Mouse (Mus musculus): Measurements from ENCODE around the gene Stk38l.
"Not testable (repeated sequence)": the region's sequence is repeated elsewhere in the genome, so short reads cannot be mapped to it uniquely, and the experiment has no call there.

The Stk38l gene

DNA sequence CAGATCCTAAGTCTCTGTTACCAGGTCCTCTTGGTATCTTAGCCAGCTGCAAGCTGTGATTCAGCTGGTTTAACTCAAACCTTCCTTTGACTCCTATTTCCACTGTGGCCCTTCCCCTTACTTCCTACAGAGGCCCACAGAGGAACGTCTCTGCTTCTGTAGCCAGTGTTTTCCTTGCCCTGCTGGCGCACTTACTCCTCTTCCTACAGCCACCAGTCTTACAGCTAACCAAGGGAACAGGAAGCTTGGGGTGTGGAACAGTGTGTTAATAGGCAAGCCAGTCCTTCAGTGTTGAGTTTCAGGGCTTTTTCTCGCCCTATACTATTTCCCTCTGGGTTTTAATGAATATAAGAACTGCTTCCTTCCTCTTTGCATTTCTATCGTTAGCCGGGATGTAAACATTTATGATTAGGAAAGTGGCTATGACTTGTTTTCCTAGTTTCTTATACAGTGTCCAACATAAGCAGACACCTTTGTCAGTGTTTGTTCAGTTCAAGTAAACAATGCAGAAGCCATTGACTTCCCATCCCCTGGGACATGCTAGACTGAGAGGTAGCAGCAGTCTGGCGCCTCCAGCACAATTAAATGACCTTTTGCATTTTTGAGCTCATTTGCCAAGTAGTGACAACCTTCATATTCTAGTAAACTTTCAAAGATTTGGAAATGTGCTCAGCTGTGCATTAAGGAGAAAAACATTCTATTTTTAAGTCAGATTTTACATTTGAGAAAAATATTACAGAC is 45.4 kb downstream of the Stk38l start:
- no peak for DNase-seq (ENCODE audit: low spot score in 2 of 2)

GRCm38 (mm10) chr6:146770808-146771207 is 46.0 kb downstream of the Stk38l start:
- no peak for DNase-seq (ENCODE audit: low spot score in 2 of 2)

- not testable (repeated sequence) for DNase-seq (ENCODE audit: low spot score in 2 of 2)
Observed at GRCm38 (mm10) chr6:146775864-146776263, 51.1 kb downstream of the Stk38l start.

- no peak for DNase-seq (ENCODE audit: low spot score in 2 of 2)
Observed at GRCm38 (mm10) chr6:146776610-146777389, 52.0 kb downstream of the Stk38l start.

GRCm38 (mm10) chr6:146778055-146778454 is 53.3 kb downstream of the Stk38l start:
- no peak for DNase-seq (ENCODE audit: low spot score in 2 of 2)

DNA sequence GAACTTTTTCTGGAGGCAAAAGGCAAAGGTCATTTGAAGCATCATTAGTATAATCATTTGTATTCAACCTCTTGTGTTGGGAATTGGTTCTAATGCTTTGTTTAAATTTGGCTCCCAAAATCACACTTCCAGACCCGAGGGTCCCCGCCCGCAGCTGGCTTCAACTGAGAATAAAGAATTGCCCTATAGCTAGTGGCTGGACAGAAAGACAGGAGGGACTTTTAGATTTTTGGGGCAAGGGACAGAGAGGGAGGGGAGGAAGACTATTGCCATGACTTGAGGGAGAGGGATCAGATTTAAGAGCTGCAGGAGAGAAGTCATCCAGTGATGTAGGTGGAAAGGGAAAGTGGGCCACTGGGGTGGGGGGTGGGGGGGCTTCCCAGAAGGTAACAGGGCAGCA is 56.8 kb downstream of the Stk38l start:
- DNase-seq (ENCODE audit: low spot score in 2 of 2) = no peak

DNA sequence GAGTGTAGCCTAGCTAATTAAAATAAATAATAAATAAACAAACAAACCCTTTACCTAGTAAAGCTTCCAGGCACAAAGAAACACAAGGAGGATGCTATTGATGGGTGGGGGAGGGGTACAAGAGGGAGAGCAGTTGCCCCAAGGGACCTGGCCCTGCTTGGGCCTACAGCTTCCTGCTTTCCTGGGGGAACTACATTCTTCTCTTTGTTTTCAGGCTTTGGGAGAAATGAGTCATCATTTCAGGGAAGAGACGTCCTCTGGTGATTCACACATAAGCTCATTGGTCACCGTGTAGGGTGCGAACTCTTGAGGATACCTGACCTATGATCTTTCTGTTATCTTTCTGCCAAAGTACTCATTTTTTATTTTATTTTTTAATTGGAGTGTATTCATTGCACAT is 68.7 kb downstream of the Stk38l start:
- DNase-seq (ENCODE audit: low spot score in 2 of 2) = no peak

- no peak for DNase-seq (ENCODE audit: low spot score in 2 of 2)
Observed at GRCm38 (mm10) chr6:146795166-146795923, 70.5 kb downstream of the Stk38l start.

GRCm38 (mm10) chr6:146795924-146796545 is 71.2 kb downstream of the Stk38l start, which contains the start of gene Arntl2:
Gene Arntl2, plus strand, starts transcription at chr6:146796055.
- DNase-seq (ENCODE audit: low spot score in 2 of 2) = peak; percentile 23 to 65

GRCm38 (mm10) chr6:146797446-146797845 is 72.7 kb downstream of the Stk38l start:
- no peak for DNase-seq (ENCODE audit: low spot score in 2 of 2)

GRCm38 (mm10) chr6:146809991-146810390 is 85.2 kb downstream of the Stk38l start:
- no peak for DNase-seq (ENCODE audit: low spot score in 2 of 2)

- DNase-seq (ENCODE audit: low spot score in 2 of 2) = no peak
Observed at GRCm38 (mm10) chr6:146813007-146813406, 88.2 kb downstream of the Stk38l start.

DNA sequence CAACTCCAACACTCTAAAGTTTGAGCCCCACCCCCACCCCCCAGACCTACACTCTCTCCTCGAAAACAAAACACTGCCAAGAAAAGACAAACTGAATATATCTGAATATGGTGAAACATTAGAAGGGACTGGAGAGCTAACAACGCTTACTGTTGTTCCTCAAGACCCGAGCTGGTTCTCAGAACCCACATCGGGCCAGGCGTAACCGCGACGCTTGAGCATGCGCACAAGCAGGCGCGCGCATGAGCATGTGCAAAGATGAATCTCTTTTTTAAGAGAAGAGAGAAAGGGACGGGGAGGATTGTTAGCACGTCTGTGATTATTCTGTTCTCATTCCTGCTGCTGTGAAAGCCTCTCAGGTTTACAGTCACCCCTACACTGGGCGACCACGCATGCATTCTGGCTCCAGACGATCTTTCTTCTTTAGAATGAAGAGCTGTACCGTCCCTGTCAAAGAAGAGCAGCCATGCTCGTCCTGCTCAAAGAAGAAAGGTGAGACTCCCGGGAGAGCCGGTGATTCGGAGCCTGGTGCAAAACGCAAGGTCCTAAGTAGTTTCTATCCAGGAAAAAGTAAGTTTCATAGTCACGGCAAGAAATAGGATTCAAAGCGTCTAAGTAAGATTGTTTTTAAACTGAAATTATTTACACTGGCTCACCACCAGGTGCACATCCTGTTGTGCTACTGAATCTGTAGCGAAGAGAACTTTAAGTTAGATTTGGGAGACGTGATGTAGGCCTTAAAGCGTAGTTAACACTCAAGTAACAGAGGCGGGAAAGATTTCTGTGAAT is 95.6 kb downstream of the Stk38l start:
- no peak for DNase-seq (ENCODE audit: low spot score in 2 of 2)

DNA sequence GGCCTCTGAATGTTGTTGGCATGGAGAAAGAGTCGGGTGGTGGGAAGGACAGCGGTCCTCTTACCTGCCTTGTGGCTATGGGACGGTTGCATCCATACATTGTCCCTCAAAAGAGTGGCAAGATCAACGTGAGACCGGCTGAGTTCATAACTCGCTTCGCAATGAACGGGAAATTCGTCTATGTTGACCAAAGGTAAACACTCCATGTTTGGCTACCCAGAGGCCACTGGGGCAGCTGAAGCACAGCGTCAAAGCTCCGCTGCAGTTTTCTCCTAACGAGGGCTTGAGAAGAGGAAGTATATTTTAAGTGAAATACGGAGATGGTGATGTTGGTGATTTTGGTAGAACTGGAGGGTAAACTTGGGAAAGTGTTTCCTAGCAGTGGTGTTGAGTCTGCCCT is 97.2 kb downstream of the Stk38l start:
- no peak for DNase-seq (ENCODE audit: low spot score in 2 of 2)

DNA sequence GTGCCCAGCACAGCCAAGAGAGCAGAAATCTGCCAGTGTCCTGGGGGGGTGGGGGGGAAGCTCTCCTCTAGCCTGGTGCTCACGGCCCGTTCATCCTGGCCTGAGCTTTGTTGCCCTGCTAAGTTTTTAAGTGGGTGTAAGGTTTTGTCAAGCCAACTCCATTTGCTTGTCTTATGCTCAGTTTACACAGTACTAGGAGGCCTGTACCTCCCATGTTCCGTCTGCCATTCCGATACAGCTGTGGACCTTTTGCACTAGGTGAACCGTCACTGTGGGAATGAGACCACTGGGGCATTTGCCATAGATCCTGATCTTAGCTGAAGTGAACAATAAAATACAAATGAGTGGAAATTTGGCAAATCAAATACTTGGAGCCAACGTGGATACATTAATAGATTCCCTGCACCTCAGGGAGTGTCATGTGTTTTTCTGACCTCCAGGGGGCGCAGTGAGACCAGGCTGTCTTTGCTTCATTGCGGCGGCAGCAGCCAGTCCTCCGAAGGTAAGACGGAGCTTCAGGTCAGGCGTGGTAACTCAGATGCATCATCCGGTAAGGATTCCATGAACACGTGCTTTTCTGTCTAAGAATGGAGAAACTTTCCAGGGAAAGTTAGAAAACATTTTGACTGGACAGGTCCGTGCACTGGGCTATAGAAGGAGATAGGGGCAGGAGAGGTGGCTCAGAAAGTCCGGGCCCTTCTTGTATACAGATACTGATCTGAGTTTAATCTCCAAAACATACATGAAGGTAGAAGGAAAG is 100.1 kb downstream of the Stk38l start:
- DNase-seq (ENCODE audit: low spot score in 2 of 2) = peak; percentile 38 to 64

DNA sequence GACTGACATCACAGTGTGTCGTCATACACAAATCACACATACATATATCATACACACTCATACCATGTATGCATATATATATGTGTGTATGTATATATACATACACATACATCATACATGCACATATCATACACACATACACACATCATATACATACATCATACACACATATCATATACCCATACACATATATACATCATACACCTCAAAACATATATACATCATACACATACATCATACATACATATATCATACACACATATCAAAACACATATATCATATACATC is 100.6 kb downstream of the Stk38l start:
- DNase-seq (ENCODE audit: low spot score in 2 of 2) = no peak
